Mouse (Mus musculus) myocyte (in vitro differentiated cells): ENCODE measurements around the gene Six5.

Experiments used
- CEBPB ChIP-seq: IDR thresholded peaks from 2 replicates; pipeline ENCODE4 v1.6.1; 2011; ENCODE audit warnings: mild to moderate bottlenecking, moderate library complexity; ENCODE audit not compliant: poor library complexity, insufficient read depth, severe bottlenecking
- E2F4 ChIP-seq: IDR thresholded peaks from one replicate; pipeline ENCODE4 v1.6.1; 2011; ENCODE audit warnings: mild to moderate bottlenecking, control low read depth, moderate library complexity; ENCODE audit not compliant: insufficient read depth
- MAX ChIP-seq: IDR thresholded peaks from one replicate; pipeline ENCODE4 v1.6.1; 2011; ENCODE audit warnings: low read depth, mild to moderate bottlenecking, control low read depth
- MYOD1 ChIP-seq, 3 experiments: IDR thresholded peaks; one replicate each; pipeline ENCODE4 v1.6.1; 2011; ENCODE audit warnings: control low read depth in 2 of 3, low read depth in 2 of 3, mild to moderate bottlenecking in 2 of 3, moderate library complexity in 1 of 3; ENCODE audit not compliant: insufficient read length in 2 of 3, control insufficient read depth in 1 of 3
- POLR2A ChIP-seq: IDR thresholded peaks from one replicate; pipeline ENCODE4 v1.6.1; 2011; ENCODE audit warnings: low read depth, mild to moderate bottlenecking, control low read depth, moderate library complexity; ENCODE audit not compliant: insufficient read length
- POLR2AphosphoS2 ChIP-seq: IDR thresholded peaks from one replicate; pipeline ENCODE4 v1.6.1; 2011; ENCODE audit warnings: low read depth, control low read depth; ENCODE audit not compliant: insufficient read length
- SRF ChIP-seq: IDR thresholded peaks from one replicate; pipeline ENCODE4 v1.6.1; 2011; ENCODE audit warnings: low read depth; ENCODE audit not compliant: control insufficient read depth, insufficient read length
- TCF12 ChIP-seq: IDR thresholded peaks from one replicate; pipeline ENCODE4 v1.6.1; 2011; ENCODE audit warnings: mild to moderate bottlenecking, control low read depth; ENCODE audit not compliant: poor library complexity, insufficient read depth, severe bottlenecking
- USF1 ChIP-seq: IDR thresholded peaks from one replicate; pipeline ENCODE4 v1.6.1; 2011; ENCODE audit warnings: low read depth, mild to moderate bottlenecking, control low read depth, moderate library complexity

GRCm38 (mm10) chr7:19130657-19131056 lies 36.3 kb downstream of the Six5 start:
- TF ChIP-seq USF1 (no peak), MYOD1 (IDR thresholded peaks at IDR 0.05; ENCODE audit: control insufficient read depth in 1 of 3, insufficient read length in 2 of 3, low read depth in 2 of 3) (no peak), TCF12 (no peak), POLR2A (no peak), MAX (no peak), E2F4 (no peak), POLR2AphosphoS2 (no peak), CEBPB (no peak), SRF (no peak)
